Mouse (Mus musculus) cerebellum, adult 9-10 months (tissue): ENCODE data around the gene Camk2b.
"Not testable (repeated sequence)": the region's sequence is repeated elsewhere in the genome, so short reads cannot be mapped to it uniquely, and the experiment has no call there.

Experiments used
- DNase-seq: peaks from one replicate; pipeline ENCODE4 v3.0.0; 2022

Camk2b gene

GRCm38 (mm10) chr11:6011879-6012278 lies 54.3 kb downstream of the Camk2b start:
- no peak for DNase-seq

- not testable (repeated sequence) for DNase-seq
Measured at GRCm38 (mm10) chr11:6010751-6011482, 55.2 kb downstream of the Camk2b start.

- not testable (repeated sequence) for DNase-seq
Measured at GRCm38 (mm10) chr11:6007779-6008128, 58.4 kb downstream of the Camk2b start.

- DNase-seq, result not testable (repeated sequence)
Measured at GRCm38 (mm10) chr11:6007010-6007778, 59.0 kb downstream of the Camk2b start.

DNA sequence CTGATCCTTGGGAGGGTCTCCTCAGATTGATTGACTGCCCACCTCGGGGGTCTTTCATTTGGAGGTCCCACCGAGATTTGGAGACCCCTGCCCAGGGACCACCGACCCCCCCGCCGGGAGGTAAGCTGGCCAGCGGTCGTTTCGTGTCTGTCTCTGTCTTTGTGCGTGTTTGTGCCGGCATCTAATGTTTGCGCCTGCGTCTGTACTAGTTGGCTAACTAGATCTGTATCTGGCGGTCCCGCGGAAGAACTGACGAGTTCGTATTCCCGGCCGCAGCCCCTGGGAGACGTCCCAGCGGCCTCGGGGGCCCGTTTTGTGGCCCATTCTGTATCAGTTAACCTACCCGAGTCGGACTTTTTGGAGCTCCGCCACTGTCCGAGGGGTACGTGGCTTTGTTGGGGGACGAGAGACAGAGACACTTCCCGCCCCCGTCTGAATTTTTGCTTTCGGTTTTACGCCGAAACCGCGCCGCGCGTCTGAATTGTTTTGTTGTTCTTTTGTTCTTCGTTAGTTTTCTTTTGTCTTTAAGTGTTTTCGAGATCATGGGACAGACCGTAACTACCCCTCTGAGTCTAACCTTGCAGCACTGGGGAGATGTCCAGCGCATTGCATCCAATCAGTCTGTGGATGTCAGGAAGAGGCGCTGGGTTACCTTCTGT lies 59.7 kb downstream of the Camk2b start:
- DNase-seq, result not testable (repeated sequence)

GRCm38 (mm10) chr11:6005374-6006043 lies 60.7 kb downstream of the Camk2b start:
- not testable (repeated sequence) for DNase-seq

DNA sequence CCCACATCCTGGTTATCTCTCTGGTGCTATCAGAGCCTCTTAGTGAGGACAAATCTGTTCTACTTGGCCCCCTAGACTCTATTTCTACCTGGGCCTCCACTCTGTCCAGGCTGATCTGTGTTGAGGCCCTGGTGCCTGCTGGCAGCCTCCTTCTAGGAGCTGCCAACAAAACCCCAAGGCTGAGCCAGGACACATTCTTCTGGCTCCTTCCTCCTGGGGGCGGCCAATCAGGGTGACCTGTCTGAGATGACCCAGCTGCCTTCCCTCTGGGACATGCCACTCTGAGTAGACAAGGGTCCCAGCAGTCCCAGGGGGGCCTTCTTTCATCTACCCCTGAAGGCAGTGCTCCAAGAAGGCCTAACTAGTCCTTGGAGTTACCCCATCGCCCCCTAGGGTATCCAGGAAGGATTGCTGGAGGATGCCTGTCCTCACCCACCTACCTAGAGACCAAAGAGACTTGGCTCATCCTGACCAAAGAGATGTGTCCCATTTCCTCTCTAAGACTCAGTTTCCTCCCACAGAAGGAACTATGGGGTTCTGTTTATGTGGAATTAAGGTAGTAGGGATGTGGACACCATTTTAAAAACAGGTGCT lies 63.0 kb downstream of the Camk2b start:
- no peak for DNase-seq

DNA sequence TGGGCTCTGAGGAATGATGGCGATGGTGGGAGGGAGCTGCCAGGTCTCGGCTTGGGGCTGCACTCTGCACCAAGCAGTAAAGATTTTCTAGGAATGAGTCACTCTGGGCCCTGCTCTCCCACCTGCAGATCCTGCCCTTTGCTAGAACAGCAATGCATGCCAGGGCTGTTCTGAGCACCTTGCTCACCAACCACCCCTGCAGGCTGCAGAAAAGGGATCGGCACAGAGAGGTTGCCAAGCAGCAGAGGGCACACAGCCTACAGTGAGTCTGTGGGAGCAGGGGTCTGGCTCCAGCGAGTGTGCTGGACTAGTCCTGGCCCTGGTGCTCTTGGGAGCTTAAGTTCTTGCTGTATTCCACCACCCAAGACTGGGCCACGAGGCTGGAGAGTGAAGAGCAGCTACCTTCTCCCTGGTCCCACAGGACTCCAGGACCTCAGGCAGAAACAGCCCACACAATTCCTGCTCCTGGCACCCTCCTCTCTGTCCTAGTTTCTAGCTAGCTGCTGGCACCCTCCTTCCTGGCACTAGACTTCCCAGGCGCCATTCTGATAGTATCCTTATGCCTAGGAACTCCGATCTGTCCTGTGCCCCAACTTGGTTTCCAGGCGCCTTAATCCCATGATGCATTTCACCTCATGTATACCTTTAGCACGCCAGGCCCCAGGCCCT lies 64.0 kb downstream of the Camk2b start:
- peak; percentile 85 for DNase-seq

- DNase-seq, result no peak
Measured at GRCm38 (mm10) chr11:6000961-6001682, 65.0 kb downstream of the Camk2b start.

GRCm38 (mm10) chr11:5999832-6000771 lies 66.1 kb downstream of the Camk2b start:
- DNase-seq, result peak; percentile 90

GRCm38 (mm10) chr11:5998472-5998871 lies 67.7 kb downstream of the Camk2b start:
- no peak for DNase-seq

DNA sequence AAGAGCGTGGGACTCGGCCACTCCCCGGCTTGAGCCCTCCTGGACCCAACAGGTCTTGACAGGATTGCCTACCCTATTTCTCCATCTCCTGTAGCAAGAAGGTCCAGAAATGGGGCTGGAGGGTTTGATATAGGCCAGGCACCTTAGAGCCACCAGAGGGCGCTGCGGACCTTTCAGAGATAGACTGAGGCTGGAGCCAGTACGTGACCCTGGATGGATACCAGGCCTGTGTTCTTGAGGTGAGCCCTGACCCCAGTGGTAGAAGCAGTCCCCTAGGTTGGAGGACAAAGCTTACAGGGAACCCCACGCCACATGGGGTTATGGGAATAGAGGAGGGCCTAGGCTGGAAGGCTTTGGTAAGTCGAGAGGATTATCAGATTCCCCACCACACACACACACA lies 70.2 kb downstream of the Camk2b start:
- DNase-seq, result peak; percentile 96

DNA sequence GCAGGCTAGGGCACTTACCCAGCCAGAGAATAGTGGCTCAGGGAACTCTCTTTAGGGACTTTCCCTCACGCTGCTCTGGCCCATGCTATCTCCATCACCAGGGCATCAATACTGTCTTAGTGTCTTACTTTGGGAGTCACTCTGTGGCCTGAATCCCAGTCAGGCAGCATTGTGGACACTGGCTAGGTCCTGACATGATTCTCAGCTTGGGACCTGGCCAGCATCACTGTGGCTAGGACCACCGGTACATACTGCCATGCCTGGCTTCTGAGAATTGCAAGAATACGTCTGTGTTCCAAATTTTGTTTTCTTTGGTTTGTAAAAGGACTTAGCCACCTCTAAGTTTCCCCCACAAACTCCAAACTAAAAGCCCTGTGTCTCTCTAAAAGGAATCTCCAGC lies 71.3 kb downstream of the Camk2b start:
- DNase-seq, result no peak

DNA sequence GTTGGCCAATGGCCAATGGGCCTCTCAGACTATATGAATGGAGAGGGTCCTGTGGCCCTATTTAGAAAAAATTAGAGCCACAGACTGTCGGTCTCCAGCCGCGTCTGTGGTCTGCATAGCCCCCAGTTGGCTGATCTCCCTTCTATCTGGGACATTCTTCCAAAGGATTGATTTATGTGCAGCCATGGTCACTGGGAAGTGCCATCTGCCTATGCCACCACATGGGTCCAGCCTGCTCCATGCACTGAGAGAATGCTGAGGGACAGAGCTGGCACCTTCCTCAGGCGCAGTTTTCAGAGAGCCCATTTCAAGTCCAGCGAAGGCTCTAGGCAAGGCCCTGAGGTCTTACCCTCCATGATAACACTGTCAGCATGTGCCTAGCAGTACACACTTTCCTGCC lies 72.0 kb downstream of the Camk2b start:
- peak; percentile 84 for DNase-seq

DNA sequence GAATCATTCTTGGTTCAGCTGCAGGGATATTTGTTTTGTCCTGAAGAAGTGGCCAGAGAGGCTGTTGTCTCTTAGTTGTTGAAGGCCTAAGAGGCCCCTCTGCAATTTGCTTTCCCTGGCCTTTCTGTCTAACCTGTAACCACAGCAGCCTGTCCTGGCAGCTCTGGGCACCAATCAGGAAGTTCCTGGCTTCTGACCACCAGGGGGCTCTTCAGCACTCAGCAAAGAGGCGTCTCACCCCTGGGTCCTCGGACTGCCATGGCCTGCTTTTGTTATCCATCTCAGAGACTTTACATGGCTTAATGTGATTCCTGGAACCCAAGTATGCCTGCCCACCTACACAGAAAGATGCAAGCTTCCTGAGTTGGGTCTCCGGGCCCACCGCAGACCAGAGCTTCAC lies 75.3 kb downstream of the Camk2b start:
- DNase-seq, result peak; percentile 74

- peak; percentile 79 for DNase-seq
Measured at GRCm38 (mm10) chr11:5989954-5990593, 76.1 kb downstream of the Camk2b start.

DNA sequence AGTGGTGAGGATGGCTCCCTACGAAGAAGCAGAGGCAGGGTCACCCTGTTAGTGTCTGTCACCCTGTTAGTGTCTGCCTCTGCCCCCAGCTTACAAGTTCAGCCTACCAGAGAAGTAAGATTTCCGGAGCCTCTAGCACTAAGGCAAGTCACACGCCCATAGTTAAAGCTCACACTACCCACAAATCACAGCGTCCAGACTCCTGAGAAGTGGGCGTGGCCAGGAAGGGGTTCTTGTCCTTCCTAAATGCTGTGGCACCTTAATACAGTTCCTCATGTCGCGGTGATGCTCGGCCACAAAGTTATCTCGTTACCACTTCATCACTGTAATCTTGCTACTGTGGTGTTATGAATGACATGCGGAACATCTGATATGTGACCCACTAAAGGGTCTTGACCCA lies 78.0 kb downstream of the Camk2b start:
- DNase-seq, result no peak

- peak; percentile 87 for DNase-seq
Measured at GRCm38 (mm10) chr11:5983629-5984028, 82.5 kb downstream of the Camk2b start.

DNA sequence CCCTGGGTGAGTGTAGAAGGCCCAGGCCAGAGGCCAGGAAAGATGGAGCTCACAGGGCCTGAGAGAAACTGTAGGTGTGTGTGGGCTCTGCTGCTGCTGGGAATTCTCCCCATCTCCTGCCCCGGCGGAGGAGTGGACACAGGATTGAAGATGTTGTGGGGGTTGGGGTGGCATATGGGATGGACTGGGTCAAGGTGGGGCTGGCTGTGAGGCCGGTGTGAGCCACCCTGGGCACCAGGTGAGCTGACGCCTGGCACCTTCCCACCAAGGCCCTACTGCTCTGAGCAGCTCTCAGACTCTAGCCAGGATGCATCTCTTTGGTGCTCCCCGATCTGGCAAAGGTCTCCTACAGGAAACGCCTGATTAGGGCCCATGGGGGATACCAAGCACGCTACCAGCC lies 84.8 kb downstream of the Camk2b start:
- peak; percentile 55 for DNase-seq

GRCm38 (mm10) chr11:5980561-5980960 lies 85.6 kb downstream of the Camk2b start:
- peak; percentile 66 for DNase-seq
